Mouse (Mus musculus): ENCODE data around the gene Bdh1. TPM values are rescaled to one million over a fixed set of nuclear protein-coding genes. Genes with fewer than 3 reads are reported as not detected.
"Not testable (repeated sequence)": the region's sequence is repeated elsewhere in the genome, so short reads cannot be mapped to it uniquely, and the experiment has no call there.

The Bdh1 gene
- polyA plus RNA-seq (2012; rRNA removed) = 59.4 and 78.8 TPM in 2 replicates

- peaks cover 8% of the 10 kb centered on the region; the same call in 1 of the 2 replicates for H3K4me1 ChIP-seq (replicated peaks; ENCODE audit: control insufficient read depth, insufficient read depth, low read length)
- no peak for DNase-seq
- no peak within 1 kb of the TSS for H3K4me3 ChIP-seq (ENCODE audit: control insufficient read depth, insufficient read depth, low read length)
- H3K27ac ChIP-seq (ENCODE audit: control insufficient read depth, insufficient read depth, low read length) = no peak within 1 kb of the TSS
- no peaks in the 10 kb centered on the region for H3K36me3 ChIP-seq (ENCODE audit: control insufficient read depth, insufficient read depth, low read length)
- WGBS = 97% methylated on average over 9 of the region's 9 CpGs
- no peaks in the 10 kb centered on the region for H3K27me3 ChIP-seq (ENCODE audit: control insufficient read depth, insufficient read depth, low read length)
- TF ChIP-seq CTCF (IDR thresholded peaks at IDR 0.05; ENCODE audit: borderline replicate concordance, control insufficient read depth, extremely low read depth, insufficient read depth, low read length, poor library complexity) (no peak), POLR2A (IDR thresholded peaks at IDR 0.05; ENCODE audit: control insufficient read depth, extremely low read depth, insufficient read depth, low read length, poor library complexity) (no peak)
These were observed at the start of gene Bdh1 for GRCm38 (mm10) chr16:31422000-31422399. TSS of gene Bdh1 (plus strand) at chr16:31422280.

- DNase-seq; H3K4me3 ChIP-seq (ENCODE audit: control insufficient read depth, insufficient read depth, low read length); H3K27me3 ChIP-seq (ENCODE audit: control insufficient read depth, insufficient read depth, low read length); H3K27ac ChIP-seq (ENCODE audit: control insufficient read depth, insufficient read depth, low read length); H3K36me3 ChIP-seq (ENCODE audit: control insufficient read depth, insufficient read depth, low read length); H3K4me1 ChIP-seq (replicated peaks; ENCODE audit: control insufficient read depth, insufficient read depth, low read length): not testable (repeated sequence)
- 91% methylated on average over 3 of the region's 3 CpGs for WGBS
These were observed 49.8 kb upstream of the Bdh1 start for GRCm38 (mm10) chr16:31372316-31372715.

GRCm38 (mm10) chr16:31375877-31376582 lies 46.0 kb upstream of the Bdh1 start:
- not testable (repeated sequence) for DNase-seq

GRCm38 (mm10) chr16:31388269-31388668 lies 33.8 kb upstream of the Bdh1 start:
- not testable (repeated sequence) for H3K27ac ChIP-seq (ENCODE audit: control insufficient read depth, insufficient read depth, low read length); DNase-seq; H3K4me3 ChIP-seq (ENCODE audit: control insufficient read depth, insufficient read depth, low read length); H3K4me1 ChIP-seq (replicated peaks; ENCODE audit: control insufficient read depth, insufficient read depth, low read length); H3K27me3 ChIP-seq (ENCODE audit: control insufficient read depth, insufficient read depth, low read length); H3K36me3 ChIP-seq (ENCODE audit: control insufficient read depth, insufficient read depth, low read length)
- WGBS = 94% methylated on average over 3 of the region's 3 CpGs

More at GRCm38 (mm10) chr16:31375877-31376582, 46.0 kb upstream of the Bdh1 start:
- H3K36me3 ChIP-seq (ENCODE audit: control insufficient read depth, insufficient read depth, low read length); H3K27me3 ChIP-seq (ENCODE audit: control insufficient read depth, insufficient read depth, low read length); H3K4me3 ChIP-seq (ENCODE audit: control insufficient read depth, insufficient read depth, low read length); H3K4me1 ChIP-seq (replicated peaks; ENCODE audit: control insufficient read depth, insufficient read depth, low read length); H3K27ac ChIP-seq (ENCODE audit: control insufficient read depth, insufficient read depth, low read length): not testable (repeated sequence)
- 96% methylated on average over 4 of the region's 4 CpGs for WGBS

DNA sequence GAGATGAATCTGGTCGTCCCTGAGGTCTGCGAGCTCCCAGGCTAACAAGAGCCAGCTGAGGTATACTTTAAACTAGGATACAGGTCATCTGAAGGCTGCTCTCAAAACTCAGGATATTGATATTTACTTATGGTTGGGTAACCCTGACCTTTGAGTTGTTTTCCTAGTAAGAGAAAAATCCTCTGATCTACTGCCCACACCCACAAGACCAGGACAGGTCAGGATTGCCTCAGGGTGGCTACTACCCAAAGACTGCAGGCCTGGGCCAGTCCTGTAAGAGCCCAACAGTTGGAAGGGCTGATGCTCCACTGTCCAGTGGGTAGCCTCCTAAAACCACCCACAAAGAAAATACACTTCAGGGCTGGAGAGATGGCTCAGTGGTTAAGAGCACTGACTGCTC lies 22.8 kb upstream of the Bdh1 start:
- Histone ChIP-seq H3K36me3 (ENCODE audit: control insufficient read depth, insufficient read depth, low read length) (no peaks in the 10 kb centered on the region), H3K27ac (ENCODE audit: control insufficient read depth, insufficient read depth, low read length) (no peak overlapping the region), H3K4me3 (ENCODE audit: control insufficient read depth, insufficient read depth, low read length) (no peak overlapping the region), H3K4me1 (replicated peaks; ENCODE audit: control insufficient read depth, insufficient read depth, low read length) (peaks cover 5% of the 10 kb centered on the region; the same call in 1 of the 2 replicates), H3K27me3 (ENCODE audit: control insufficient read depth, insufficient read depth, low read length) (no peaks in the 10 kb centered on the region)
- 89% methylated on average over 2 of the region's 2 CpGs for WGBS
- TF ChIP-seq CTCF (IDR thresholded peaks at IDR 0.05; ENCODE audit: borderline replicate concordance, control insufficient read depth, extremely low read depth, insufficient read depth, low read length, poor library complexity) = no peak
- no peak for TF ChIP-seq POLR2A (IDR thresholded peaks at IDR 0.05; ENCODE audit: control insufficient read depth, extremely low read depth, insufficient read depth, low read length, poor library complexity)
- no peak for DNase-seq

GRCm38 (mm10) chr16:31400908-31401692 lies 21.0 kb upstream of the Bdh1 start:
- Histone ChIP-seq H3K27me3 (ENCODE audit: control insufficient read depth, insufficient read depth, low read length) (no peaks in the 10 kb centered on the region), H3K27ac (ENCODE audit: control insufficient read depth, insufficient read depth, low read length) (no peak overlapping the region), H3K36me3 (ENCODE audit: control insufficient read depth, insufficient read depth, low read length) (no peaks in the 10 kb centered on the region), H3K4me3 (ENCODE audit: control insufficient read depth, insufficient read depth, low read length) (no peak overlapping the region), H3K4me1 (replicated peaks; ENCODE audit: control insufficient read depth, insufficient read depth, low read length) (peaks cover 5% of the 10 kb centered on the region; the same call in 1 of the 2 replicates)
- 98% methylated on average over 11 of the region's 11 CpGs for WGBS
- TF ChIP-seq POLR2A (IDR thresholded peaks at IDR 0.05; ENCODE audit: control insufficient read depth, extremely low read depth, insufficient read depth, low read length, poor library complexity) (no peak), CTCF (IDR thresholded peaks at IDR 0.05; ENCODE audit: borderline replicate concordance, control insufficient read depth, extremely low read depth, insufficient read depth, low read length, poor library complexity) (no peak)
- DNase-seq = no peak

- 26% methylated on average over 8 of the region's 8 CpGs for WGBS
- Histone ChIP-seq H3K4me3 (ENCODE audit: control insufficient read depth, insufficient read depth, low read length) (no peak overlapping the region), H3K27ac (ENCODE audit: control insufficient read depth, insufficient read depth, low read length) (no peak overlapping the region), H3K27me3 (ENCODE audit: control insufficient read depth, insufficient read depth, low read length) (no peaks in the 10 kb centered on the region), H3K4me1 (replicated peaks; ENCODE audit: control insufficient read depth, insufficient read depth, low read length) (peaks cover 5% of the 10 kb centered on the region; the same call in 1 of the 2 replicates), H3K36me3 (ENCODE audit: control insufficient read depth, insufficient read depth, low read length) (no peaks in the 10 kb centered on the region)
- TF ChIP-seq CTCF (IDR thresholded peaks at IDR 0.05; ENCODE audit: borderline replicate concordance, control insufficient read depth, extremely low read depth, insufficient read depth, low read length, poor library complexity) = no peak
- TF ChIP-seq POLR2A (IDR thresholded peaks at IDR 0.05; ENCODE audit: control insufficient read depth, extremely low read depth, insufficient read depth, low read length, poor library complexity) = no peak
- DNase-seq = no peak
These were observed 20.0 kb upstream of the Bdh1 start for GRCm38 (mm10) chr16:31402096-31402495.

Data from thymus, adult 2 months (tissue).